In the genomic region with DNA sequence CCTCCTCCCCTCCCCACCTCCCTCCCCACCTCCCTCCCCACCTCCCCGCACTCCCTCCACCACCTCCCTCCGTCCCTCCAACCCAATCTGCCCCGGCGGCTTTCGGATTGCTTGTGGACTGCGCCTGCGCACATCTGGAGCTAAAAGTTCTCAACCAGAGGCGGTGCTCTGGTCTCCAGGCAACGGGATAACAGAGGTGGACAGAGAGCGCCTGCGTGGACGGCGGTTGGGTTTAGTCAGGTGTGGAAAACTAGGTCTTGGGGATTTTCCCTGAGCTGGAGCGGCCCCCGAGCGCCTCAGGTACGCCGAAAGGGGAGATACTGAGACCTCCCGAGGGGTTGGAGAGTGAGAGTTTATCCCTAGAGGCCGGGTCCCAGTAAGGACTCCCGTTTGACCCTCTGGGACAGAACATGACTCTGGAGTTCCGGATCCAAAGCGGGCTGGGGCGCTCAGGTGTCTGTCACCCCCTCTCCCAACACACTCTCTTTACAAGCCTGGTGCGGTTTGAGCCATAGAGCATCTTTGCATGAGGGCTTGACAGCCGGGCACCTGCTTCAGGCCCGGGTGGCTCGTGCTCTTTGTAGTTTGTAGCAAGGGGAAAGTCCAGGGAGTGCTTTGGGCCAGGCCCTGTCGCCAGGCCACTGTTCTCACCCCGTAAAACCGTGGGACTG, we compare ENCODE assay signal across 8 mouse cellular contexts. TPM values are rescaled to one million over a fixed set of nuclear protein-coding genes. Genes with fewer than 3 reads are reported as not detected.
DNase-seq lines count a peak whose midpoint lies in the region; ATAC-seq lines count a peak whose summit lies in the region.

Zc2hc1c (plus strand) TSS at position 106 of the 671 bp plus-strand sequence.

- peak; percentile 75 for DNase-seq in T-cell, adult 2 months (ENCODE audit: low spot score)
- peak; percentile 96 for DNase-seq in embryo, embryonic 11 days
- DNase-seq in gastrocnemius, postnatal 14 days = peak; percentile 91
- DNase-seq in induced T-regulatory cell, adult 2 months (ENCODE audit: low read depth) = peak; percentile 96
- DNase-seq in left cerebral cortex, adult 9 months (ENCODE audit: low spot score in 2 of 2) = peak; percentile 58 to 84
- DNase-seq in right cerebral cortex, adult 18-20 months = peak; percentile 89
- DNase-seq in urinary bladder, adult 18-20 months (ENCODE audit: low spot score in 2 of 2) = peak; percentile 76 to 88

- intact Hi-C loops in gastrocnemius, postnatal 14 days (cut with DNase I; ENCODE audit: low total_unique reads) = loop anchor here (5.0 kb wide), 1 partner anchor 116 kb away; no protein-coding TSS in a partner anchor

- ATAC-seq in megakaryocyte, adult 5-6 weeks (ENCODE audit: poor library complexity, severe bottlenecking) = peak; percentile 68

RNA-seq across cellular contexts. Expression of gene Zc2hc1c, which starts in this region (rescaled TPM):
- total RNA-seq in gastrocnemius, postnatal 14 days (2021) = under 1 TPM; 0.59 to 0.89 TPM
- not detected in 2 replicates for total RNA-seq in megakaryocyte, adult 5-6 weeks (2015)
- 0.04 TPM in 1 of 2 replicates, not detected in the other for total RNA-seq in megakaryocyte, adult 5-6 weeks (2017)

Comparison
In these comparisons a context has a peak if more than half of its experiments do, and no peak if none do; other contexts are left out.
1. Peak in every context shown above with its lines: DNase-seq and ATAC-seq.
2. Peak in DNase-seq in gastrocnemius, postnatal 14 days; RNA of the gene not detected or under 1 TPM.
3. Peak in ATAC-seq in megakaryocyte, adult 5-6 weeks; RNA of the gene not detected or under 1 TPM.